Mouse (Mus musculus) left cerebral cortex, postnatal 4 days (tissue): Measurements from ENCODE around the gene Nkiras1. TPM values are rescaled to one million over a fixed set of nuclear protein-coding genes. Genes with fewer than 3 reads are reported as not detected.
"Not testable (repeated sequence)": the region's sequence is repeated elsewhere in the genome, so short reads cannot be mapped to it uniquely, and the experiment has no call there.

Experiments
- DNase-seq: peaks from one replicate; pipeline ENCODE4 v3.0.0-alpha.2; 2022
- intact Hi-C: fragments of 180-260 bp; cut with DNase I; formaldehyde crosslinking; loops from one replicate; pipeline ENCODE4 v1.15.1; 2025
- total RNA-seq, 2 experiments: library from RNA; stranded (reverse); gene quantifications; 2 replicates each; pipeline ENCODE4 v1.2.3; 2021

Nkiras1 gene
- 10 to 100 TPM; 41.3 to 41.8 TPM for total RNA-seq

DNA sequence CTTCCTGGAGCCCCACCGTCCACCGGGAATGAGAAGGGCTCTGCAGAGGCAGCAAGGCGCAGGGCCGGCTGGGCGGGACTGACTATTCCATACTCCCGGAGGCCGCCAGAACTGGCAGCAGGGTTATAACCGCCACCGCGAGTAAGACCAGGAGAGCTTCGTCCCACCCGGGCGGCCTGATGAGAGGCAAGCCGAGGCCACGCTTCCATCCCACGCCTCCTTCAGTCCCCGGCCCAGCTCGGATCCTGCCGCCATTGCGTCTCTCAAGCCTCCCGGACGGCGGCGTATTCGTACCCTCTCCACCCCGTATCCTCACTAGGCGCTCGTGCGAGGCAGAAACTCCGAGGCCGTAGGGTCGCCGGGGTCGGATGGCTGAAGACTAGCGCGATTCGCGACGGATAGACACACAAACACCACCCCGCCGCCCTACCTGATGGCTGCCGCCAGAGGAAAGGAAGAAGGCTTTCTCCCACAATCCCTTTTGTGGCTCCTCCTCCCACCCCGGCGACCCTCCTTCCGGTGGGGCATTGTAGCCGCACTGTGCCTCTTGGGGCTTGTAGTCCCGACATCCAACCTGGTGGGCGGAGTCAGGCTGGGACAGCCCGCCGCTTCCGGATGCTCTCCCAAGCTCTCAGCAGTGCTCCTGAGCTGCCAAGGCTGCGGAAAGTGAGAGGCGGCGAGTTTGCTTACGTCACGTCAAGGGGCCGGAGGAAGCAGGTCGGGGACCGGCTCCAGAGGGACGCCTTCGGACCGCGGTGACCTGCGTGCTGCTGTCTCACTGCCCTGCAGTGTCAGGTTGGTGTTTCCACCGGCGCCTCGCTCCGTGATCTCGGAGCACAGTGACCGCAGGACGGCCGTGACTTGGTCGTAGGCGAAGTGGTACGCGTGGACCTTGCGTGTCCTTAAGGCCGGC is at the start of gene Nkiras1, which contains the start of gene Rpl15:
TSS of gene Nkiras1 (plus strand) at position 608 of the 913 bp plus-strand sequence.
TSS of gene Rpl15 (minus strand) at position 863 of the 913 bp plus-strand sequence.
- DNase-seq: peak; percentile 99
- intact Hi-C loops: loop anchor here (10.0 kb wide), 1 partner anchor 234 kb away; no protein-coding TSS in a partner anchor

DNA sequence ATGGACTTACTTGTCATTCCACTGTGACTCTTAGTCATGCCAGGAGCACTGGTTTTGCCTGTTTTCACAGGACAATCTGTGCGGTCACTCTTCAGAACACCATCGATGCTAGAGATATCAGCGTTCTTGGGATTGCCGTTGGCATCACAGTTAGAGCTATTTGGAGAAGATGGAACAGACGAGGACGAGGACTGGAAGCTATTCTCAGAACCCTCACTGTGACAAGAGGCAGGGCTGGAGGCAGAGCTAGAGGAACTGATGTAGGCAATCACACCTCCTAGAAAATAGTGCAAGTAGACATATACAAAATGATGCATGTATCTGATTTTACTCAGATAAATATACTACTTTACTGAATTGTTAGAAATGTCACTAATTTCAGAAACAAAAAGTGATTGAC is 49.0 kb upstream of the Nkiras1 start:
- intact Hi-C loops: no loop called here
- DNase-seq: no peak

DNA sequence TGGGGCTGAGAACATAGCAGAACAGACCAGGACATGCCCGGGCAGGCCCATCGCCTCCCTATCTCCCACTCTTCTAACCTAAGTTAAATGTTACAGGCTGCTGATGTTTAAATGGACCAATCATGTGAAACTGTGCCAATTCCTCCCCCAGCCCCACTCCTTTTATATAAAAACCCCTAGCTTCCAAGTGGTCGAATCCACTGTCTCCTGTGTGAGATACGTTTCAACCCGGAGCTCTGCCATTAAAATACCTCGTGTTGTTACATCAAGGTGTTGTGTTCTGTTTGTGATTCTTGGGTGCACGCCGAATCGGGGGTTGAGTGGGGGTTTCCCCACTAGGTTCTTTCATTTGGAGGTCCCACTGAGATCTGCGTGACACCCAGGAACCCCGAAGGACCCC is 45.5 kb upstream of the Nkiras1 start:
- DNase-seq, intact Hi-C loops: not testable (repeated sequence)

DNA sequence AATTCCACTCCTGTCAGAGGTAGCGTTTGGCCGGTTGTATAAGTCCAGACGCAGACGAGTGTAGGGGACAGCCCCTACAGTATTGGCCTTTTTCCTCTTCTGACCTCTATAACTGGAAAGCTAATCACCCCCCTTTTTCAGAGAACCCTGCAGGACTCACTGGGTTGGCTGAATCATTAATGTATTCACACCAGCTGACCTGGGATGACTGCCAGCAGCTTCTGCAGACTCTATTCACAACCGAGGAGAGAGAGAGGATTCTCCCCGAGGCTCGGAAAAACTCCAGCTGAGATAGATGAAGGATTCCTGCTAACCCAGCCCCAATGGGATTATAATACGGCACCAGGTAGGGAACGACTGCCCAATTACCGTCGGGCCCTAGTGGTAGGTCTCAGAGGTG is 44.8 kb upstream of the Nkiras1 start:
- DNase-seq: peak; percentile 37
- intact Hi-C loops: not testable (repeated sequence)

DNA sequence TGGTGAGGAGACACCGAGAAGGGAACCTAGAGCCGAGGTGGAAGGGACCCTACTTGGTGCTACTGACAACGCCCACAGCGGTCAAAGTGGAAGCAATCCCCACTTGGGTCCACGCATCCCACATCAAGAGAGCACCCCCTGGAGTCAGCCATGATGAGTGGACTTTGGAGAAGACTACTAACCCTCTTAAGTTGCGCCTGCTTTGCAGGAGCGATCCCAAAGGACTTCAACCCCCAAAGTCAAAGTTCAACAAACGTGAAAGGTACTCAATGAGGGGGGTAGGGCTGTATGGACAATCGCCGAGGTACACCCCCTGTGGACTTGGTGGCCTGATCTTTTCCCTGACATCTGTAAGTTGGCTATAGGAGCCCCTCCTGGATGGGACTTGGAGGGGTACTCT is 41.2 kb upstream of the Nkiras1 start:
- DNase-seq, intact Hi-C loops: not testable (repeated sequence)

DNA sequence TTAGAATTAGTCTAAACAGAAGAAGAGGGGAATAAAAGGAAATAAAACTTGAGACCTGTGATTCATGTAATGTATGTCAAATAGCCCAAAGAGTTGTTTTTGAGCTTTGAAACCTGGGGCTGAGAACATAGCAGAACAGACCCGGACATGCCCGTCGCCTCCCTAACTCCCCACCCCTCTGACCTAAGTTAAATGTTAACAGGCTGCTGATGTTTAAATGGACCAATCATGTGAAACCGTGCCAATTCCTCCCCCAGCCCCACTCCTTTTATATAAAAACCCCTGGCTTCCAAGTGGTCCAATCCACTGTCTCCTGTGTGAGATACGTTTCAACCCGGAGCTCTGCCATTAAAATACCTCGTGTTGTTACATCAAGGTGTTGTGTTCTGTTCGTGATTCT is 39.1 kb upstream of the Nkiras1 start:
- intact Hi-C loops, DNase-seq: not testable (repeated sequence)

DNA sequence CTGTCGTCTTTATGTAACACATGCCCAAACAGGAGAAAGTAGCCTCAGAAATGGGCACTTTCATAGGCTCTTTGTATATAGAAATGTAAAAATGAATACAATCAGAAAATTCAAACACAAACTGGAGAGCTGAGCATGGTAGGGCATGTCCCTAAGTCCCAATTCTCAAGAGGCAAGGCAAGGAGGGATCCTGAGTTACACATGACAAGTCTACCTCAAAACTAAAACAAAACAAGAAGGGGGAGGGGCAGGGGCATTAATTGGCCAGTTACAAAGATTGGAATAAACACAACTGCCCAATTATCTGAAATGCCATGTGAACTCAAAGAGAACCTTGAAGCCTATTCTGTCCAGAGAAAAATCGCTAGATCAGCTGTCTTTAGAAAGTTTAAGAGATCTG is 37.9 kb upstream of the Nkiras1 start:
- intact Hi-C loops: no loop called here
- no peak for DNase-seq

DNA sequence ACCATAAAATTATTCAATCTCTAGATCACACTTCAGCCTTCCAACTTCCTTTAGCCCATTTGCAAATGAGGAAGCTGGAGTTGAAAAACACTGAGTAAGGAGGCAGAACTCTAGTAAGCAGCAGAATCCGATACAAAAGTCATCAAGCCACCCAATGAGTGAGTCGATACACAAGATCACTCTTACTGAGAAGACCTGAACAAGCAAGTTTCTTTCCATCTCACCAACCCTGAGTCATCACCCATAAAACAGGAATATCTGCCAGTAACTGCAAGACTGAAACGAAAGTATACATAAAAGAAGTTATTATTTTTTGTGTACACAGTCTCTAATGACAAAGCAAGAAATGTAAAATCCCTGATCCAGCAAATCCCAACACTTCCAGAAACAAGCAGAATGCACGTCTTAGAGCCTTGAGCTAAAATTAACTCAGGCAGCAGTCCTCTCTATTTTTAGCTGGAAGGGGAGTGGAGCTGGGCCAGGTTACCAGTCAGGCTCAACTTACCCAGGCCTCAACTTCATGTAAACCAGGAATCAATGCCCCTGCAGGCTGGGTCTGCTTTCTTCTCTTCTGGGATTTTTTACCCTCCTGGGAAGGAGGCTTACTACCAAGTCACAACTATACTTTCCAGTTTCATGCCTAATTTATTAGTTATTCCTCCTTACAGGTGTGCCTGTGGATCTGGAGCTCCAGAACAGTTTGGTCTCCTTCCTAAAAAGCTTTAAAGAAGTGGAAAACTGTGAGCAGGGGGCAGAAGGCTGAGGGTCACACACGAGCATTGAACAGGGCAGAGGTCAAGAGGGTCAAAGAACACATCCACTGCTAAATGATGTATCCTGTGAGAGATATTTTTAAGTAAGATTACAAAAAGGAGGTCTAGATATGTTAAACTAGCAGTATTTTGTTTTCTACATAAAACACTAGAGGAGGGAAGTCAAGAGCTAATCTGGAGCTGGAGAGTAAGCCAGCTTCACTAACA is 36.7 kb upstream of the Nkiras1 start:
- no peak for DNase-seq
- intact Hi-C loops: no loop called here

DNA sequence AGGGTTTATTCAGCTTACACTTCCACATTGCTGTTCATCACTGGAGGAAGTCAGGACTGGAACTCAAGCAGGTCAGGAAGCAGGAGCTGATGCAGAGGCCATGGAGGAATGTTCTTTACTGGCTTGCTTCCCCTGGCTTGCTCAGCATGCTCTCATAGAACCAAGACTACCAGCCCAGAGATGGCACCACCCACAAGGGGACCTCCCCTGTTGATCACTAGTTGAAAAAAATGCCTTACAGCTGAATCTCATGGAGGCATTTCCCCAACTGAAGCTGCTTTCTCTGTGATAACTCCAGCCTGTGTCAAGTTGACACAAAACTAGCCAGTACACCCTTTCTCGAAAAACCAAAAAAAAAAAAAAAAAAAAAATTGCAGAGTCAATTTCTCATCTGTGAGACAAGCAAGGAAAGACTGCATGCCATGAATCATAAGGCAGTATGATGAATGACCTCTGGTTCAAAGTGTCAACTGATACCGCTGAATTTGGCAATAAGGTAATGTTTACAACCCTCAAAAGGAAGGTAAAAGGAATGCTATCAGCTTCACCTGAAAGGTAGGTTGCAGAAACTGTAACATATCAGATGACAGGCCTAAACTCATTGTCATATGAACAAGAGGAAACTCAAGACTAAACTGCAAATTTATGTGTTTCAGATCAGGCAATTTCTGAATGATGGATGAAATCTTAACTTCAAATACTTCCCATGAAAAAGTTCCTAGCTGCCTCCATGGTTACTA is 34.3 kb upstream of the Nkiras1 start:
- DNase-seq, intact Hi-C loops: not testable (repeated sequence)

DNA sequence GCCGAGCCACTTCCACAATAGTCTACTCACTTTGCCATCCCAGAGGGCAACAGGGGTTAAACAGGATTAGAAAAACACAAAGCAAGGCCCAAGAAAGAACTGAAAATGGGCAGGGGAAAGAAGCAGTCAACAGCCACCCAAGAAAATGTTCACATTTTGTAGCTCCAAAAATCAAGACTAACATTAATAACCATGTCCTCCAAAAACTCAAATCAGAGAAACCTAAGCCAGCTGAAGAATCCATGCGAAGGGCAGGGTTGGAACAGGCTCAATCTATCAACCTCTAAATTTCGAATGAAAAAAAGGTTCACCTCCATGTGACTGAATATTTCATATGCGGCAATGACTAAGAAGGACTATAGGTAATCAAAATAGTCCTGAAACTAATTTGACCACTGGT is 33.6 kb upstream of the Nkiras1 start:
- no peak for DNase-seq
- intact Hi-C loops: no loop called here

DNA sequence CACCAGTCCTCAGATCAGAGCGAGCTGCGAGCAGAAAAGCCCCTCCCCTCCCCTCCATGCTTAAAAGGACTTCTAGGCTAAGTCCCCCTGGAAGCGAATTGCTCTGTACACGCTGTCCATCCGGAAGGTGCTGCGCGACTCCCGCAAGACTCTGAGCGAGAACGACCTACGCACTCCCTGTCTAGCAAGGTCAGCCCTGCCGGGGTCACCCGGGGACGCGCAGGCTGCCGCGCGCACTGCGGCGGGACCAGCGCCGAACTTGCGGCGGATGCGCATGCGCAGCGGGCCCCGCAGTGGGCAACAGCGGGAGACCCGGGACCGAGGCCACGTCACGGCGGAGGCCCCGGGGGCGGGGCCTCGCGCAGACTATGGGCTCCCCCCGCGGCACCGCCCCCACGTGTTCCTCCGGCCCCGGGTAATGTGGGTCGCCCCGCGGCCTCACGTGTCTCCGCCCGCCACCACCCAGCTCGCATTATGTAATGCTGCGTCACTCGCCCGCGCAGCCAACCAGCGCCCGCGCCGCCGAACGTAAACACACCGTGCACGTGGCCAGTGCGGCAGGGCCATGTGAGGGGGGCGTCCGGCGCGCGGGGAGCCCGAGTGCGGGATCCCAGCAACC is 32.7 kb upstream of the Nkiras1 start:
- peak; percentile 98 for DNase-seq
- intact Hi-C loops: no loop called here

DNA sequence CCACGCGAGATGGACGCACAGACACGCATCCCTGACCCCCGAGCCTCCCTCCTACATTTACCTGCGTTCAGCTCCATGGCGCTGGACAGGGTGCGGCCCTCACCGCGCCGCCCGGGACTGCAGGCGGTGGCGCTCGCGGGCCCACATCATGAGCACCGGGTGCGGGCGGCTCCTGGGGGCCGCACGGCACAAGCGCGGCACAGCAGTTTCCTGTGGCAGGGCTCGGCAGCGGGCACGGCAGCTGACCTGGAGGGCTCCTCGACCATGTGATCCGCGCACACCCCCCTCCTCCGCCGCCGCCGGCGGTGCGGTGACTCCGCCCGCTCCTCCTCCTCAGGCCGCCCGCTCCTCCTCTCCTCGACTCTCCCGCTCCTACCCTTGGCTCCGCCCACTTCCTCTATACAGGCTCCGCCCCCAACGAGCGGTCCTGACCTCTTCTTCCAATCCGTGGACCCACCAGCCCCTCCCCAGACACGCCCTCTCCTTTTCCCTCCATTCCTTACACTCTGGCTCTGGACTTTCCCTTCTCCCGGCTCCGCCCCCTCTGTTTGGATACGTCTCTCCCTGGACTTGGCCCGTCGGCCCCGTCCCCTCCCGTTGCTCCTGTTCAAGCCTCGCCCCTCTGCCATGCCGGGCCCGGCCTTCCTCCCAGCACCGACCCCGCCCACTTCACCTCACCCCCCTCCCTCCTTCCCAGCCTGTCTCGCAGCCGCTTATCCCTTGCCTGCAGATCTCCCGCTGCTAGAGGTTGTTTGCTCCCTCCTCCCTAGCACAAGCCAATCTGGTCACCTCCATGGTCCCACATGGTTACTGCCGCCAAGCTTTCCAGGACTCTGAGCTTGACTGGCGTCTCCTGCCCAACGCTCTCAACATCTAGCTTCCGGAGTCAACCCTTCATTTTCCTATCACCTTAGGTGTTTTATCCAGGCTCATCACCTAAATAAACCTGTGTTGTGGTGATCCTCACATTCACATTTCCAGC is 31.9 kb upstream of the Nkiras1 start, which contains the start of gene Nr1d2:
TSS of gene Nr1d2 (minus strand) at position 378 of the 982 bp plus-strand sequence.
- DNase-seq: peak; percentile 99
- intact Hi-C loops: no loop called here

DNA sequence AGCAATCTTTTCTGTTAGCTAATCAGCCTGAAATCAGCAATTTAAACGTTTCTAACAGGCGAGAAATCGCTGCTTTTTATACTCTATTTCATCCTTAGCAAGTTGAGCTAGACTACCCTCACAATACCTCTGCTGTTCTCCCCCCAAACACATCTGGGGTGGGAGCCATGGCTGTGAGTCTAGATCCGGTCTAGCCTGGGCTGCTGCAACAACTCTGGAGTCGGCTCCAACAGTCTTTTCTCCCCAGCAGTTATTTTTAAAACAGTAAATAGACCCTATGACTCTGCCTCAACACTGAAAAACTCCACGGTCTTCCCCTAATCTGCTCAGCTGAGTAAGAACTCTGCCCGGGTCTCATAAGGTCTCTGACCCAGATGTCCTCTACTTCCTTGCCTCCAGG is 30.8 kb upstream of the Nkiras1 start:
- DNase-seq: no peak
- intact Hi-C loops: no loop called here

DNA sequence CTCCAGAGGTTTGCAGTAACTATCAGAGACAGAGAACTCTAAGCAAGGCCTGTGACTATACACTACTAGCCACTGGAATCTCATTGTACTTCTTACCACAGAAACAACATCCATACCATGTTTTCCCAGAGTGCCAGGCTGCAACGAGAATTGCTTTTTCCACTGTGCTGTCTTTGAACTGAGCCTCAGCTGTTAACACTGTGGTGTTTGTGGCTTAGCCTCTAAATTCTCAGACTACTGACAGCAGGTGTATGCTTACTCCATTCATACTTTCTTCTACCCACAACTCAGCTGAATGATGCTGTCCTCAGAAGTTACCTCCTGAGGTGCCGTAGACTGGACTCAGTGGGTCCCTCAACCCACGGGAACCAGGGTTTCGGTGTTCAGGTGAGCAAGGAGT is 29.1 kb upstream of the Nkiras1 start:
- DNase-seq: no peak
- intact Hi-C loops: no loop called here

DNA sequence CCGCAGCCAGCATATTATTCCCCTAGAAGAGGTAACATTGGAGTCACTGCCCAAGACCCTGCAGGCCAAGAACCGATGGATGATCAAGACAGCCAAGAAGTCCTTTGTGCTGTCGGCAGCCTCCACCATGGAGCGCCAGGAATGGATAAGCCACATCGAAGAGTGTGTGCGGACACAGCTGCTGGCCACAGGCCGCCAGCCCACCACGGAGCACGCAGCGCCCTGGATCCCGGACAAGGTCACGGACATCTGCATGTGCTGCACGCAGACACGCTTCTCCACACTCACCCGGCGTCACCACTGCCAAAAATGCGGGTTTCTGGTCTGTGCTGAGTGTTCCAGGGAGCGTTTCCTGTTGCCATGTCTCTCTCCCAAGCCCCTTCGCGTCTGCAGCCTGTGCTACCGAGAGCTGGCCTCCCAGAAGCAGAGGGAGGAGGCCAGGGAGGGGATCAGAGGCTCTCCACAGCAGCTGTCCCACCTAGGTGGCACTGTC is 28.3 kb upstream of the Nkiras1 start:
- intact Hi-C loops: no loop called here
- no peak for DNase-seq

DNA sequence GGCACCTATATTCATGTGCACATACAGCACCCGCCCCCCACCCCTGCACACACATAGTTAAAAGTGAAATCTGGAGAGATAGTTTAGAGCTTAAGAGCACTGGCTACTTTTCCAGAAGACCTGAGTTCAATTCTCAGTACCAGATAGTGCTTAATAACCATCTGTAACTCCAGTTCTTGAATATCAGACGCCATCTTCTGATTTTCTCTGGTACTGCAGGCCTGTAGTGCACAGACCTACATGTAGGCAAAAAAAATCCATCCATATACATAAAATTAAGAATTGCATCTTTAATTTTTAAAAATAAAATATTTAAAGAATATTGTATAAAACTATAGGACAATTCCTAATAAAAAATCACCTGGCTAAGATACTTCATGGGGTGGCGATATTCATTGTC is 9.7 kb upstream of the Nkiras1 start:
- intact Hi-C loops: no loop called here
- DNase-seq: no peak

DNA sequence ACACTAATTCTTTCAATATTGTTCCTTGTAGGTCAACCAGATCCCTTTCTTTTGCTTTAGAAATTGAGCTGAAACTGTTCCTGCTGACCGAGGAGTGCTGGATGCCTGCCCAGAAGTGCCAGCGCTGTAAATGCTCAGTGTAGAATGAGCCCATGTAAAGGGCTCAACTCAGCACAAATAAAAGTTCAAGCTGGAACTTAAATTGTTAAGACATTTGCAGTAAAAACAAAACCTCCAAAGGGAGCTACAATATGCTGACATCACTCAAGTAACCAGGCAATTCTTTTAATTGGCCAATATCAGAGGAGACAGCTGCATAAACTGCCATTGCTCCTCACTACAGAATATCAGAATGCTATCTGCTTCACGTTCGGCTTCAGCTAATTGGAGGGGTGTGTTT is 7.5 kb upstream of the Nkiras1 start:
- intact Hi-C loops: no loop called here
- peak; percentile 46 for DNase-seq

DNA sequence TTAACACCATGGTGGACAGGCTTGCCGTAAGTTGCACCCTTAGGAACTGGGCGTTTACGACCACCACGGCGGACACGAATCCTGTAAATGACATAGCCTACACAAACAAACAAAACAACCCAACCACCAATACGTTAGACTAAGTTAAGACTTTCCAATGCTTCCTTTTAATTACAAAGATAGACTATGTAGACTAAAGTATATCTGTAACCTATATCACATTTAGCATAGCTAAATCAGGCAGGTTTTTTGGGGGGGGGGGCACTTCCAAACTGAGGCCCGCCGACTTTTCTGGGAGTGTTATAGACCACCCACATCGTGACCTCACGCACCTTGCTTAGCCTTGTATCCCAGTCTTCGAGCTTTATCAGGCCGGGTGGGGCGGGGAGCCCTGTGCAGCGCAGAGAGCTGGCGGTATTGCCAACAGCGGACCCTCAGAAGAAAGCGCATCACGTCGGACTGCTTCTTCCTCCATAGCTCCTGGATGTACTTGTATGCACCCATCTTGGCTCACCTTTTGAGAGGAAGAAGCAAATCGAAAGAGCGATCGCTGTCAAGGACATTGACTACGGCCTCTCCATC is 898 bp upstream of the Nkiras1 start:
- not testable (repeated sequence) for DNase-seq
- intact Hi-C loops: loop anchor here (10.0 kb wide), 1 partner anchor 235 kb away; no protein-coding TSS in a partner anchor
